8 mouse cellular contexts compared by ENCODE assay signal in the genomic region with DNA sequence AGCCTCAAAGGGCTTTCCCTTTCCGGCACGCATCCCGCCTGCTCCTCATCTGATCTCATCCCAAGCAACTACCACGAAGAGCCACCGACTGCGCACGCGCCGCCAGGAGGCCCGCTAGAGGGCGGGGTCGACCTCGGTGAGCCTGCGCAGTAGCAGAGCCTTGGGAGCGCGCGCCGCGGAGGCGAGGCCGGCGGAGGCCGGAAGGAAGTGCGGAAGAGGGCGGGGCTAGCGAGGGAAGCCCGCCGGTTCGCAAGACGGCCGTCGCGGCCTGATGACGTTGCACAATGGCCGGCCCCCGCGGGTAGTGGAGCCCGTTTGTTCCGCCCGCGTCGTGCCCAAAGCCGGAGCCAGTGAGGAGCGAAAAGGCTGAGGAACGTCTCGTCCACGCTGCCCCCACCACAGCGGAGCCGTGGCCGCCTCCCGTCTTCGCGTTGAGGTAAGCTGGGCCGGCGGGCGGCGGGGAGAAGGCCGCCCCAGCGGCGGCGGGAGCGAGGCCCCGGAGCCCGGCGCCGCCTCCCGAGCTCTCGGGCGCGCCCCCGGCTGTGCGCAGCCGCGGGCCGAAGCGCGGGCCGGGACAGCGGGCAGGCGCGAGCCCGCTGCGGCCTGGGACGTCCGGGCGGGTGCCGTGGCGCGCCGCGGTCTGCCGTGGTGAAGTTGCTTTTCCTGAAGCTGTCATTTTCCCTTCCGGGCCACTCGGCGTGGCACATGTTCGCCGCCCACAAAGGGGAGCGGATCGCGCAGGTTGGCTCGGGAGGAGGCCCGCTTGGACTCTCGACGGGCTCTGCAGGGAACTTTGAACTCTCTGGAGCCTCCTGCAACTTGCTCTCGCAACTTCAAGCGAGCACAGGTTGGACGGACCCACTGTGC. TPM values are rescaled to one million over a fixed set of nuclear protein-coding genes. Genes with fewer than 3 reads are reported as not detected.
A peak's percentile ranks its signal among the peaks of the same experiment; 100 is the strongest.
DNase-seq lines count a peak whose midpoint lies in the region; ATAC-seq and TF ChIP-seq lines count a peak whose summit lies in the region.

Gene Zc3h18 (plus strand): TSS at position 245 of the 867 bp plus-strand sequence.

- no peaks in the 10 kb centered on the region for H3K9me3 ChIP-seq in CH12.LX (replicated peaks; ENCODE audit: low read length)
- H3K9me3 ChIP-seq in forebrain, embryonic 11.5 days (ENCODE audit: control insufficient read depth, low read length): no peaks in the 10 kb centered on the region
- no peaks in the 10 kb centered on the region for H3K9me3 ChIP-seq in heart, embryonic 16.5 days (replicated peaks; ENCODE audit: control insufficient read depth, low read length)
- H3K9me3 ChIP-seq in liver, embryonic 15.5 days (replicated peaks): no peaks in the 10 kb centered on the region
- no peaks in the 10 kb centered on the region for H3K9me3 ChIP-seq in neural tube, embryonic 12.5 days

- no peak for TF ChIP-seq CTCF in CH12.LX (conservative IDR thresholded peaks at IDR 0.05 in 1 of 2, IDR thresholded peaks at IDR 0.05 in 1 of 2; ENCODE audit: low read depth in 2 of 2, low read length in 2 of 2)

- H3K4me2 ChIP-seq in CH12.LX (ENCODE audit: insufficient read depth, low read depth, poor library complexity, severe bottlenecking): peak within 1 kb of the TSS; percentile 96
- H3K4me2 ChIP-seq in forebrain, embryonic 11.5 days (ENCODE audit: low read depth, low read length, severe bottlenecking): peak within 1 kb of the TSS; percentile 49
- H3K4me2 ChIP-seq in heart, embryonic 16.5 days (ENCODE audit: low read depth, low read length): peak within 1 kb of the TSS; percentile 93
- peak within 1 kb of the TSS; percentile 90 for H3K4me2 ChIP-seq in liver, embryonic 15.5 days
- peak within 1 kb of the TSS; percentile 89 for H3K4me2 ChIP-seq in neural tube, embryonic 12.5 days (replicated peaks)

- peak within 1 kb of the TSS; percentile 82 for H3K27ac ChIP-seq in CH12.LX (ENCODE audit: insufficient read depth, low read depth)
- H3K27ac ChIP-seq in forebrain, embryonic 11.5 days (ENCODE audit: low read depth, low read length): peak within 1 kb of the TSS; percentile 44
- peak within 1 kb of the TSS; percentile 91 for H3K27ac ChIP-seq in heart, embryonic 16.5 days (ENCODE audit: low read length)
- H3K27ac ChIP-seq in liver, embryonic 15.5 days (replicated peaks): peak within 1 kb of the TSS; percentile 93
- peak within 1 kb of the TSS; percentile 66 for H3K27ac ChIP-seq in neural tube, embryonic 12.5 days

- H3K9ac ChIP-seq in CH12.LX (ENCODE audit: insufficient read depth, low read depth): peak within 1 kb of the TSS; percentile 82
- peak within 1 kb of the TSS; percentile 74 for H3K9ac ChIP-seq in forebrain, embryonic 11.5 days (ENCODE audit: low read length)
- H3K9ac ChIP-seq in heart, embryonic 16.5 days (ENCODE audit: low read length): peak within 1 kb of the TSS; percentile 85
- H3K9ac ChIP-seq in liver, embryonic 15.5 days: peak within 1 kb of the TSS; percentile 88
- H3K9ac ChIP-seq in neural tube, embryonic 12.5 days: peak within 1 kb of the TSS; percentile 90

- peak; percentile 93 for TF ChIP-seq POLR2A in CH12.LX (IDR thresholded peaks at IDR 0.05; ENCODE audit: low read depth, low read length)

- peak; percentile 97 for DNase-seq in CH12.LX (ENCODE audit: extremely low read depth)
- peak; percentile 97 for DNase-seq in c-Kit-positive CD71-positive TER-119-negative erythroid progenitor cells, embryonic 14.5 days (ENCODE audit: low read depth)
- peak; percentile 100 for DNase-seq in forebrain, embryonic 11.5 days (ENCODE audit: low spot score)
- DNase-seq in kidney, postnatal 36 days: peak; percentile 99 to 100
- peak; percentile 97 for DNase-seq in telencephalon, adult 2 months (ENCODE audit: low read depth, low spot score)

- WGBS in forebrain, embryonic 11.5 days: under 1% methylated on average over 82 of the region's 107 CpGs
- WGBS in heart, embryonic 16.5 days: under 1% methylated on average over 106 of the region's 107 CpGs
- under 1% methylated on average over 106 of the region's 107 CpGs for WGBS in liver, embryonic 15.5 days (ENCODE audit: insufficient replicate concordance)
- WGBS in neural tube, embryonic 12.5 days: under 1% methylated on average over 104 of the region's 107 CpGs

- H3K27me3 ChIP-seq in CH12.LX (replicated peaks): no peaks in the 10 kb centered on the region
- no peaks in the 10 kb centered on the region for H3K27me3 ChIP-seq in forebrain, embryonic 11.5 days (ENCODE audit: control insufficient read depth, insufficient read depth, low read length)
- no peaks in the 10 kb centered on the region for H3K27me3 ChIP-seq in heart, embryonic 16.5 days (ENCODE audit: control insufficient read depth, insufficient read depth, low read length)
- H3K27me3 ChIP-seq in liver, embryonic 15.5 days: no peaks in the 10 kb centered on the region
- no peaks in the 10 kb centered on the region for H3K27me3 ChIP-seq in neural tube, embryonic 12.5 days (replicated peaks)

- peak within 1 kb of the TSS; percentile 78 to 83 (median 79) for H3K4me3 ChIP-seq in CH12.LX (replicated peaks in 1 of 3; ENCODE audit: low read depth in 2 of 3, low read length in 2 of 3, poor library complexity in 1 of 3)
- H3K4me3 ChIP-seq in forebrain, embryonic 11.5 days (ENCODE audit: low read depth, low read length): peak within 1 kb of the TSS; percentile 82
- peak within 1 kb of the TSS; percentile 73 for H3K4me3 ChIP-seq in heart, embryonic 16.5 days (ENCODE audit: low read length)
- H3K4me3 ChIP-seq in liver, embryonic 15.5 days (replicated peaks): peak within 1 kb of the TSS; percentile 96
- peak within 1 kb of the TSS; percentile 94 for H3K4me3 ChIP-seq in neural tube, embryonic 12.5 days

- no peak for TF ChIP-seq EP300 in CH12.LX (IDR thresholded peaks at IDR 0.05; ENCODE audit: low read length)

- H3K4me1 ChIP-seq in CH12.LX (ENCODE audit: control insufficient read depth in 1 of 2, insufficient read depth in 2 of 2): peaks cover 17 to 47% of the 10 kb centered on the region in 2 experiments
- peaks cover 2% of the 10 kb centered on the region; the same call in 1 of the 2 replicates for H3K4me1 ChIP-seq in forebrain, embryonic 11.5 days (replicated peaks; ENCODE audit: control insufficient read depth, insufficient read depth, low read length)
- H3K4me1 ChIP-seq in heart, embryonic 16.5 days (ENCODE audit: control insufficient read depth, insufficient read depth, low read length): peaks cover 17% of the 10 kb centered on the region
- H3K4me1 ChIP-seq in liver, embryonic 15.5 days (replicated peaks): peaks cover 53% of the 10 kb centered on the region
- H3K4me1 ChIP-seq in neural tube, embryonic 12.5 days: peaks cover 14% of the 10 kb centered on the region

- H3K36me3 ChIP-seq in CH12.LX (replicated peaks in 1 of 2; ENCODE audit: control insufficient read depth in 1 of 2, insufficient read depth in 1 of 2, low read length in 1 of 2): peaks cover 21 to 49% of the 10 kb centered on the region in 2 experiments
- H3K36me3 ChIP-seq in forebrain, embryonic 11.5 days (ENCODE audit: control insufficient read depth, insufficient read depth, low read length): no peaks in the 10 kb centered on the region
- peaks cover 14% of the 10 kb centered on the region for H3K36me3 ChIP-seq in heart, embryonic 16.5 days (ENCODE audit: control insufficient read depth, insufficient read depth)
- H3K36me3 ChIP-seq in liver, embryonic 15.5 days (replicated peaks): peaks cover 38% of the 10 kb centered on the region
- peaks cover 8% of the 10 kb centered on the region for H3K36me3 ChIP-seq in neural tube, embryonic 12.5 days

- peak; percentile 91 for ATAC-seq in forebrain, embryonic 11.5 days (replicated peaks; ENCODE audit: low FRiP score)
- peak; percentile 98 for ATAC-seq in heart, embryonic 16.5 days (replicated peaks; ENCODE audit: extremely low read depth, insufficient read depth, low FRiP score)
- ATAC-seq in liver, embryonic 15.5 days (ENCODE audit: insufficient read depth): peak; percentile 93
- peak; percentile 93 for ATAC-seq in neural tube, embryonic 12.5 days (ENCODE audit: low FRiP score, low read depth)

- peaks cover 45% of the 10 kb centered on the region for H3K79me2 ChIP-seq in CH12.LX (replicated peaks; ENCODE audit: control insufficient read depth, extremely low read depth, insufficient read depth, poor library complexity, severe bottlenecking)

- dilution Hi-C loops in CH12.LX (cut with MboI; ENCODE audit: extremely low pct_ligation_motif_present, extremely low pct_unique_long_range_greater_than_20kb, low sequenced_read_pairs): no loop called here

- no peak for TF ChIP-seq RAD21 in CH12.LX (IDR thresholded peaks at IDR 0.05; ENCODE audit: low read depth, low read length)

- in situ Hi-C loops in CH12.LX (cut with MboI; ENCODE audit: low pct_ligation_motif_present, low pct_unique_long_range_greater_than_20kb, low sequenced_read_pairs): no loop called here

TF ChIP-seq in CH12.LX, 34 proteins besides CTCF, POLR2A, EP300 and RAD21 (continues in another document):
- TF ChIP-seq MAZ (IDR thresholded peaks at IDR 0.05; ENCODE audit: low read depth, low read length) (0 out of 2 replicates have a peak, but pooled peaks have one; percentile 30), ELF1 (IDR thresholded peaks at IDR 0.05; ENCODE audit: low read depth, low read length) (peak; percentile 95), SMC3 (IDR thresholded peaks at IDR 0.05; ENCODE audit: low read depth, low read length) (no peak), ETS1 (conservative IDR thresholded peaks at IDR 0.05; ENCODE audit: low read depth, low read length) (peak; percentile 6; the same call in 1 of the 2 replicates), E2F4 (IDR thresholded peaks at IDR 0.05; ENCODE audit: insufficient replicate concordance, low read depth, low read length) (peak; percentile 80; the same call in 1 of the 2 replicates), JUN (IDR thresholded peaks at IDR 0.05; ENCODE audit: insufficient read depth, low read depth, low read length) (no peak), JUND (conservative IDR thresholded peaks at IDR 0.05; ENCODE audit: low read depth, low read length) (no peak), PAX5 (IDR thresholded peaks at IDR 0.05; ENCODE audit: low read length) (no peak), MXI1 (IDR thresholded peaks at IDR 0.05; ENCODE audit: low read depth, low read length) (no peak; the same call in 1 of the 2 replicates), USF1 (IDR thresholded peaks at IDR 0.05; ENCODE audit: low read depth, low read length) (no peak), ZC3H11A (IDR thresholded peaks at IDR 0.05; ENCODE audit: low read depth, low read length) (no peak), ZNF384 (IDR thresholded peaks at IDR 0.05; ENCODE audit: low read depth, low read length) (no peak), NRF1 (IDR thresholded peaks at IDR 0.05; ENCODE audit: low read depth, low read length) (peak; percentile 94)

RNA-seq across cellular contexts. Expression of gene Zc3h18, which starts in this region (rescaled TPM):
- total RNA-seq in CH12.LX (2012; rRNA removed): 58.5 and 66.0 TPM in 2 replicates
- total RNA-seq in CH12.LX (2014; rRNA removed): 34.6 and 36.3 TPM in 2 replicates
- 81.6 and 83.0 TPM in 2 replicates for polyA plus RNA-seq in CH12.LX (2012; ENCODE audit: insufficient read length, low read depth)
- polyA plus RNA-seq in forebrain, embryonic 11.5 days (2014; fragmentation: Nextera tagmentation; extraction: Ambion mirVana): 54.8 and 57.4 TPM in 2 replicates
- 28.2 and 28.7 TPM in 2 replicates for polyA plus RNA-seq in heart, embryonic 16.5 days (2015; fragmentation: Nextera tagmentation; extraction: Ambion mirVana)
- 23.1 and 25.6 TPM in 2 replicates for polyA plus RNA-seq in liver, embryonic 15.5 days (2015; fragmentation: Nextera tagmentation; extraction: Ambion mirVana)
- polyA plus RNA-seq in neural tube, embryonic 12.5 days (2016; fragmentation: Nextera tagmentation; extraction: Ambion mirVana): 57.1 and 62.4 TPM in 2 replicates

Comparison
In these comparisons a context has a peak if more than half of its experiments do, and no peak if none do; other contexts are left out.
1. Peak in every context shown above with its lines: DNase-seq, ATAC-seq, H3K4me3 ChIP-seq and H3K27ac ChIP-seq.